Mouse (Mus musculus): ENCODE results near the gene Slx4. TPM values are rescaled to one million over a fixed set of nuclear protein-coding genes. Genes with fewer than 3 reads are reported as not detected.

The Slx4 gene
- polyA plus RNA-seq, 1 experiment from 2014 or later, result 17.2 TPM

GRCm38 (mm10) chr16:4034476-4034875 lies 30.9 kb upstream of the Slx4 start:
- ATAC-seq (ENCODE audit: insufficient read depth, low FRiP score), result no peak
- Histone ChIP-seq H3K4me1 (ENCODE audit: control insufficient read depth, insufficient read depth, low read length) (no peaks in the 10 kb centered on the region), H3K4me3 (replicated peaks; ENCODE audit: low read length) (no peak overlapping the region), H3K27ac (ENCODE audit: low read length) (no peak overlapping the region), H3K36me3 (ENCODE audit: control insufficient read depth, insufficient read depth, low read length) (peaks cover 7% of the 10 kb centered on the region; the same call in 1 of the 2 replicates), H3K27me3 (ENCODE audit: control insufficient read depth, insufficient read depth, low read length) (no peaks in the 10 kb centered on the region), H3K9ac (ENCODE audit: low read length) (no peak overlapping the region), H3K9me3 (replicated peaks; ENCODE audit: control insufficient read depth, low read length) (no peaks in the 10 kb centered on the region), H3K4me2 (ENCODE audit: low read depth, low read length) (no peak overlapping the region)
- 77% methylated on average over 3 of the region's 3 CpGs for WGBS

GRCm38 (mm10) chr16:4033971-4034370 lies 30.4 kb upstream of the Slx4 start:
- no peaks in the 10 kb centered on the region for H3K9me3 ChIP-seq (replicated peaks; ENCODE audit: control insufficient read depth, low read length)
- H3K27ac ChIP-seq (ENCODE audit: low read length), result no peak overlapping the region
- 76% methylated on average over 5 of the region's 5 CpGs for WGBS
- H3K36me3 ChIP-seq (ENCODE audit: control insufficient read depth, insufficient read depth, low read length), result 0 out of 2 replicates have a peak, but pooled peaks cover 4% of the 10 kb centered on the region
- H3K27me3 ChIP-seq (ENCODE audit: control insufficient read depth, insufficient read depth, low read length), result no peaks in the 10 kb centered on the region
- no peak overlapping the region for H3K4me3 ChIP-seq (replicated peaks; ENCODE audit: low read length)
- no peaks in the 10 kb centered on the region; the same call in 1 of the 2 replicates for H3K4me1 ChIP-seq (ENCODE audit: control insufficient read depth, insufficient read depth, low read length)
- ATAC-seq (ENCODE audit: insufficient read depth, low FRiP score), result no peak
- H3K4me2 ChIP-seq (ENCODE audit: low read depth, low read length), result no peak overlapping the region
- no peak overlapping the region for H3K9ac ChIP-seq (ENCODE audit: low read length)

DNA sequence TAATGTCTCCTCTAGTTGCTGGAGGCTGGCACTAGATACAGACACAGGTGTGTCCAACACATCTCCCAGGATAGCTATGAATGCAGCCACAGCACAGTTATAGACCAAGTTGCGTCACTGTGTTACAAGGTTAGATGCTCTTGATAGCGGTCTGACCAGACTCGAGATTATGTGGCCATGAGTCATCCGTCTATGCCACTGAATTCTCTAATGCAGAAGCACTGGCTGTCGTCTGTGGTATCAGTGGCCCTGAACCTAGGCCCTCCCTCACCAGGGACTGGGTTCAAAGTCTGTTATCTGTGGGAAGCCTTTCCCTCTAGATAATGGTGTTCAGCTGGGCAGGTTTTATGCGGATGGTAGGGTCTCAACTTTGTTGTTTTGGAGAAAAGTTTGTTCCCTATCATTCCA lies 28.8 kb upstream of the Slx4 start:
- WGBS, result 80% methylated on average over 6 of the region's 6 CpGs

GRCm38 (mm10) chr16:4031441-4032274 lies 28.1 kb upstream of the Slx4 start:
- Histone ChIP-seq H3K4me2 (ENCODE audit: low read depth, low read length) (no peak overlapping the region), H3K27ac (ENCODE audit: low read length) (no peak overlapping the region)
- no peak for ATAC-seq (ENCODE audit: insufficient read depth, low FRiP score)

More for the DNA sequence above, 28.8 kb upstream of the Slx4 start:
- H3K27ac ChIP-seq (ENCODE audit: low read length), result no peak overlapping the region
- no peak overlapping the region for H3K4me3 ChIP-seq (replicated peaks; ENCODE audit: low read length)
- H3K9me3 ChIP-seq (replicated peaks; ENCODE audit: control insufficient read depth, low read length), result no peaks in the 10 kb centered on the region
- no peaks in the 10 kb centered on the region for H3K27me3 ChIP-seq (ENCODE audit: control insufficient read depth, insufficient read depth, low read length)
- no peak for ATAC-seq (ENCODE audit: insufficient read depth, low FRiP score)
- H3K4me2 ChIP-seq (ENCODE audit: low read depth, low read length), result no peak overlapping the region
- 0 out of 2 replicates have a peak, but pooled peaks cover 3% of the 10 kb centered on the region for H3K36me3 ChIP-seq (ENCODE audit: control insufficient read depth, insufficient read depth, low read length)
- no peaks in the 10 kb centered on the region; the same call in 1 of the 2 replicates for H3K4me1 ChIP-seq (ENCODE audit: control insufficient read depth, insufficient read depth, low read length)
- no peak overlapping the region for H3K9ac ChIP-seq (ENCODE audit: low read length)

GRCm38 (mm10) chr16:4030501-4030900 lies 26.9 kb upstream of the Slx4 start:
- Histone ChIP-seq H3K27me3 (ENCODE audit: control insufficient read depth, insufficient read depth, low read length) (no peaks in the 10 kb centered on the region), H3K4me2 (ENCODE audit: low read depth, low read length) (no peak overlapping the region)

More at GRCm38 (mm10) chr16:4031441-4032274, 28.1 kb upstream of the Slx4 start:
- Histone ChIP-seq H3K9ac (ENCODE audit: low read length) (no peak overlapping the region), H3K27me3 (ENCODE audit: control insufficient read depth, insufficient read depth, low read length) (no peaks in the 10 kb centered on the region), H3K4me1 (ENCODE audit: control insufficient read depth, insufficient read depth, low read length) (no peaks in the 10 kb centered on the region; the same call in 1 of the 2 replicates), H3K4me3 (replicated peaks; ENCODE audit: low read length) (no peak overlapping the region), H3K36me3 (ENCODE audit: control insufficient read depth, insufficient read depth, low read length) (no peaks in the 10 kb centered on the region), H3K9me3 (replicated peaks; ENCODE audit: control insufficient read depth, low read length) (no peaks in the 10 kb centered on the region)
- 60% methylated on average over 5 of the region's 6 CpGs for WGBS

DNA sequence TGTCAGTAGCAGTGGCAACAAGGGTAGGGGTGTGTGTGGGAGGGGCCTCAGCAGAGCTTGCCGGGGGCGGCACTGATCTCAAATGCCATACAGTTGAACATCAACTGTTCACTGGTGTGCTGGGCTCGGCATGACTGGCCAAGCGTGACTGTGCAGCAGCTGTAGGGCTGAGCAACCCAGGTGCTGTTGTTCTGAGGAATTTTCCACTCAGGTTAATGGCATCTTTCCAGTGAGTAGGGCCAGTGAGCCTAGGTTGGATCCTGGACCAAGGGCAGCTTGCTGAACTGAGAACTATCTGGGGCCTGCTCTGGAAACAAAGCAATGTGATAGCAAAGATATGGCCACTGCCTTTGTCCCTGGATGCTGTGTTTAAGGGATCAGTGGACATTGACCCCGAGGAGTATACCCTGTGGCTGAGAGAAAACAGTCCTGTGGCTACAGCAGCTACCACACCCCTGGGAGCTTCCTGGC lies 25.8 kb upstream of the Slx4 start:
- Histone ChIP-seq H3K27ac (ENCODE audit: low read length) (no peak overlapping the region), H3K4me1 (ENCODE audit: control insufficient read depth, insufficient read depth, low read length) (no peaks in the 10 kb centered on the region; the same call in 1 of the 2 replicates), H3K4me3 (replicated peaks; ENCODE audit: low read length) (no peak overlapping the region), H3K9me3 (replicated peaks; ENCODE audit: control insufficient read depth, low read length) (no peaks in the 10 kb centered on the region), H3K4me2 (ENCODE audit: low read depth, low read length) (no peak overlapping the region), H3K27me3 (ENCODE audit: control insufficient read depth, insufficient read depth, low read length) (no peaks in the 10 kb centered on the region), H3K9ac (ENCODE audit: low read length) (no peak overlapping the region), H3K36me3 (ENCODE audit: control insufficient read depth, insufficient read depth, low read length) (no peaks in the 10 kb centered on the region)
- ATAC-seq (ENCODE audit: insufficient read depth, low FRiP score), result no peak
- 73% methylated on average over 5 of the region's 5 CpGs for WGBS

More at GRCm38 (mm10) chr16:4030501-4030900, 26.9 kb upstream of the Slx4 start:
- no peak overlapping the region for H3K9ac ChIP-seq (ENCODE audit: low read length)
- no peaks in the 10 kb centered on the region for H3K9me3 ChIP-seq (replicated peaks; ENCODE audit: control insufficient read depth, low read length)
- no peak overlapping the region for H3K4me3 ChIP-seq (replicated peaks; ENCODE audit: low read length)
- no peaks in the 10 kb centered on the region for H3K36me3 ChIP-seq (ENCODE audit: control insufficient read depth, insufficient read depth, low read length)
- ATAC-seq (ENCODE audit: insufficient read depth, low FRiP score), result no peak
- no peak overlapping the region for H3K27ac ChIP-seq (ENCODE audit: low read length)
- no peaks in the 10 kb centered on the region; the same call in 1 of the 2 replicates for H3K4me1 ChIP-seq (ENCODE audit: control insufficient read depth, insufficient read depth, low read length)
- WGBS, result 97% methylated on average over 10 of the region's 10 CpGs

DNA sequence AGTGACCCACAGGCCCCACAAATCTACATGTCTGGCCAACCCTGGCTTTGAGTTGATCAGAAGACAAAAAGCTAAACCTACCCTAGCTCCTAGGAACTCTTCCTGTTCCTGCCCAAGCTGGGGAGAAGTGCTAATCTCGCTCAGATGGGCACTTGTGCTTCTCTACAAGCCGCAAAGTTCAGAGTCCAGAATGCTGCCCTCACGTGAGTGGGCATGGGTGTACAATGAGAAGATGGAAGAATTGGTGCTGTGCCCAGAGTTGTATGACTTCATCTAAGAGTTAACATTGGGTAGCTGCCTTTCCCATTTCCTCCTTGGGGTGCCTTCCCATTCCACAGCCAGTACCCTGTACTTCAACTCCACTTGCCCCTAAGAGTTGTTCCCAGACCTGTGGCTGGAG lies 23.6 kb upstream of the Slx4 start:
- H3K4me3 ChIP-seq (replicated peaks; ENCODE audit: low read length), result no peak overlapping the region
- H3K4me2 ChIP-seq (ENCODE audit: low read depth, low read length), result no peak overlapping the region
- H3K4me1 ChIP-seq (ENCODE audit: control insufficient read depth, insufficient read depth, low read length), result no peaks in the 10 kb centered on the region; the same call in 1 of the 2 replicates
- no peaks in the 10 kb centered on the region for H3K27me3 ChIP-seq (ENCODE audit: control insufficient read depth, insufficient read depth, low read length)
- no peak for ATAC-seq (ENCODE audit: insufficient read depth, low FRiP score)
- H3K27ac ChIP-seq (ENCODE audit: low read length), result no peak overlapping the region
- no peaks in the 10 kb centered on the region for H3K36me3 ChIP-seq (ENCODE audit: control insufficient read depth, insufficient read depth, low read length)
- WGBS, result 78% methylated on average over 3 of the region's 3 CpGs
- no peak overlapping the region for H3K9ac ChIP-seq (ENCODE audit: low read length)
- no peaks in the 10 kb centered on the region for H3K9me3 ChIP-seq (replicated peaks; ENCODE audit: control insufficient read depth, low read length)

DNA sequence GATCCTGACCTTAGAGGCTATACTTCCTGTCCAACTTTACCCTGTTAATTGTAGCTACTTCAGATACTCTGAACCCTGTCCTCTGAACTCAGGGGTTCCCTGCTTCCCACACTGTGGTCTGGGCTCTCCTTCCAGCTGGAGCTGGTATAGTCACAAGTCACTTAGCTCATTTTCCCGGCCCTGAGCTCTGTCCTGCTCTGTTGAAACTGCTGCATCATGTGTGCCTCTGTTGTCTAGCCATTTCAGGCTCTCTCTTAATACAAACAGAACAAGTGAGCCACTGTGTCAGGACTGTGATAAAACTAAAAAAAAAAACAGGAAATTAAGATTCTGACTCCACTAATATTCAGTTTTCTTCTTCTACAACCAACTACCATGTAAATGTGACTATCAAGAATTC lies 23.1 kb upstream of the Slx4 start:
- Histone ChIP-seq H3K4me2 (ENCODE audit: low read depth, low read length) (no peak overlapping the region), H3K27me3 (ENCODE audit: control insufficient read depth, insufficient read depth, low read length) (no peaks in the 10 kb centered on the region), H3K4me1 (ENCODE audit: control insufficient read depth, insufficient read depth, low read length) (no peaks in the 10 kb centered on the region; the same call in 1 of the 2 replicates), H3K9ac (ENCODE audit: low read length) (no peak overlapping the region), H3K4me3 (replicated peaks; ENCODE audit: low read length) (no peak overlapping the region), H3K27ac (ENCODE audit: low read length) (no peak overlapping the region), H3K36me3 (ENCODE audit: control insufficient read depth, insufficient read depth, low read length) (no peaks in the 10 kb centered on the region), H3K9me3 (replicated peaks; ENCODE audit: control insufficient read depth, low read length) (no peaks in the 10 kb centered on the region)
- WGBS, result 50% methylated on average over 1 of the region's 1 CpGs
- ATAC-seq (ENCODE audit: insufficient read depth, low FRiP score), result no peak

DNA sequence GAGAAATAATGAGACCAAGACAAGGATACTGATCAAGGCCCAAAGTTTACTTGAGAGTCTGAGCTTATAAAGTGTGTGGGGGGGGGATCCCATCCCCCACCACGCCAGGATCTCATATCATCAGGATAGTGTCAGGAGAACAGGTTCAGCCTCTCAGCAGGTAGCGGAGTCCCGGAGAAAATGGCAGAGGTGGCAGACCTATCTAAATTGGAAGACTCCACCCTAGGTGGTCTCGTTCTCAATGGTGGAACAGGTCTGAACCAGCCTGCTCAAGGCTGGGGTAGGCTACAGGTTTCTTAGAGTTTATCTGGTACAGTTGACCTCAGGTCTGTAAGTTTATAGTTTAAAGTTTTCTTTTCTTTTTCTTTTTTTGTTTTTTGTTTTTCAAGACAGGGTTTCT lies 19.1 kb upstream of the Slx4 start:
- no peaks in the 10 kb centered on the region for H3K27me3 ChIP-seq (ENCODE audit: control insufficient read depth, insufficient read depth, low read length)
- no peak overlapping the region for H3K4me2 ChIP-seq (ENCODE audit: low read depth, low read length)
- WGBS, result 75% methylated on average over 4 of the region's 4 CpGs

More for the DNA sequence above, 19.1 kb upstream of the Slx4 start:
- H3K9me3 ChIP-seq (replicated peaks; ENCODE audit: control insufficient read depth, low read length), result no peaks in the 10 kb centered on the region
- no peak for ATAC-seq (ENCODE audit: insufficient read depth, low FRiP score)
- H3K4me3 ChIP-seq (replicated peaks; ENCODE audit: low read length), result no peak overlapping the region
- no peak overlapping the region for H3K27ac ChIP-seq (ENCODE audit: low read length)
- no peak overlapping the region for H3K9ac ChIP-seq (ENCODE audit: low read length)
- no peaks in the 10 kb centered on the region for H3K36me3 ChIP-seq (ENCODE audit: control insufficient read depth, insufficient read depth, low read length)
- H3K4me1 ChIP-seq (ENCODE audit: control insufficient read depth, insufficient read depth, low read length), result no peaks in the 10 kb centered on the region

Measured in stomach, embryonic 16.5 days (tissue).